Mouse (Mus musculus) stomach, postnatal 0 days (tissue): Measurements from ENCODE around the gene Ephb6.

Source experiments
- CTCF ChIP-seq: IDR thresholded peaks from 2 replicates; pipeline ENCODE4 v1.5.1; 2016; ENCODE audit warnings: antibody characterized with exemption, low read depth, mild to moderate bottlenecking, moderate library complexity
- EP300 ChIP-seq: optimal IDR thresholded peaks from 2 replicates; pipeline ENCODE3; 2016; ENCODE audit warnings: antibody characterized with exemption

DNA sequence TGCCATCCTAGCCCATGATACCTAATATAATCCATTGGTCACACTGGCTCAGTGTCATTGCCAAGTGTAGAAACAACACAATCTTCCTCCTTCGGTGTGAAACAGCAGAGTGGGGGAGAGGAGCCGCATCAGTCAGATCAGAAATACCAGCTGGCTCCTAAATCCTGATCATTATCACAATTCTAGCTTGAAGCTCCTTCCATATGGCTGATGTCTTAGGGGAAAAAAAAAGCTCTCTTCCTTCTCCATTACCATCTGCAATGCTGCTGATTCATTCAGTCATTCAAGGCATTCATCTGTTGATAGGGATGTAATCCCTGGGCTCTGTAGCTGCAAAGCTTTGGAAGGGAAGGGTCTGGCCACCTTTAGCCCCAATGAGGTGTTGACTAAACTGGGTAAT, 45.0 kb upstream of the Ephb6 start:
- TF ChIP-seq CTCF = no peak
- no peak for TF ChIP-seq EP300
